Mouse (Mus musculus): ENCODE data around the gene Igf1r.

The Igf1r gene

GRCm38 (mm10) chr7:67952777-67953700, at the start of gene Igf1r:
Gene Igf1r, plus strand, starts transcription at chr7:67952827.
- peak; percentile 77 for DNase-seq

DNA sequence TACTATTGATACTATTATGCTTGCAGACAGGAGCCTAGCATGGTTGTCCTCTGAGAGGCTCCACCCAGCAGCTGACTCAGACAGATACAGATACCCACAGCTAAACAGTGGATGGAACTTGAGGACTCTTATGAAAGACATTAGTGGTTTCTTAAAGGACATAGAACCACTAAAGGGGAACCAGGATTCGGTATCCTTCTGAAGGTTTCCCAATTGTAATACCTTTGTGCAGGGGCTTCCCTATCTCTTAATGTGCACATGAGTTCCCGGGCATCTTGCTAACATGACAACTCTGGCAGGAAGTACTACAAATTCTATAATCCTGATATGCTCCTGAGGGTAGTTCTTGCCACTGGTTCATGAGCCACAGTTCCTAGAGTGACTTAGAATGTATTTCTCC, 46.3 kb upstream of the Igf1r start:
- no peak for DNase-seq

- peak; percentile 16 for DNase-seq
Measured at GRCm38 (mm10) chr7:67907786-67908400, 44.7 kb upstream of the Igf1r start.

GRCm38 (mm10) chr7:67910528-67910927, 42.1 kb upstream of the Igf1r start:
- peak; percentile 61 for DNase-seq

DNA sequence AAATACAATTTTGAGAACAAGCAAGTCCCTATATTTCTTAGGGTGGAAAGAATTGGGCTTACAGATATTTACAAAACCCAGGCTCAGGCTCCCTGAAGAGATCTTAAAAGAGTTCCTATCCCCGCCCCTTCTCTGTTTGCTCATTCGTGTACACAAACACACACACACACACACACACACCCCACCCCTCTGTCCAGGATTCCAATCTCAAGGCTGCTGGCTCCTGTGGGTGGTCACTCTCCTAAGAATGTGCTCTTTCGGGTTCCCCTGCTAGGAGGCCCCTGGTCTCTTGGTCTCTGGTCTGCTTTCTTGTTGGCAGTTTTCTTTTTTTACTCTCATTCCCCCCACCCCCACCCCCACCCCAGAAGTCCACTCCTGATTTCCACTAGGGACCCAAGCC, 41.7 kb upstream of the Igf1r start:
- peak; percentile 57 for DNase-seq

DNA sequence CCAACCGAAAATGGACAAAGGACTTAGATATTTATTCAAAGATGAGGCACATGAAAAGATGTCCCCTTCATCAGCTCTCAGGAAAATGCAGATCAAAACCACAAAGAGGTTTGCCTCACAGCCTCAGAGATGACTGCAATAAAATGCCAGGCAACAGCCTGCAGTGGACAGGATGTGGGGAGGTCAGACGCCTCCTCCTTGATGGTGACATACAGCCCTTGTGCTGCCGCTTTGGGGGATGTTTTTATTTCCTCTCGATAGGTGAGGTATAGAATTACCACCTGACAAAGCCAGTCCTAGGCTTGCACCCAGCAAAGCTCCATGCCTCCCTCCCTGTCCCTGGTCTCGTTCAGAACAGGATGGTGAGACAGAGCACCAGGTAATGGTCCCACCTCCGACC, 40.8 kb upstream of the Igf1r start:
- DNase-seq, result no peak

- no peak for DNase-seq
Measured at GRCm38 (mm10) chr7:67916960-67917359, 35.7 kb upstream of the Igf1r start.

- no peak for DNase-seq
Measured at GRCm38 (mm10) chr7:67917753-67918152, 34.9 kb upstream of the Igf1r start.

DNA sequence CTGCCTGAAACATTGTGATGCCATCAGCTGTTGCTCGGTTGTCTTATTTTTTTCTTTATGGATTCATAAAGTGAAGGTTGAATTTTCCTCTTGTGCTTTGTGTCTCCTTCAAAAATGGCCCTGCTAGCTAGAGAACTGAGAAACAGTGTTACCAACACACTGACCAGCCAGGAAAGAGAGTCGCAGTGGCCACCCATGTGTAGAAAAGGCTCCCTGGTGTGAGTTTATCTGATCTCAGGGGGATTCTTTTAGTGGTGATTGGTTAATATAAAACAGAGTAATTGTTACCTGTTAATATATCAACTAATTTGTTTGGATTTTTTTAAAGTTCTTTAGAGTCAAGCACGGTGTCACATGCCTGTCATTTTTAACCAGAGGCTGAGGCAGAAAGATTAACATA, 33.2 kb upstream of the Igf1r start:
- DNase-seq, result no peak

- no peak for DNase-seq
Measured at GRCm38 (mm10) chr7:67924215-67924614, 28.4 kb upstream of the Igf1r start.

- DNase-seq, result no peak
Measured at GRCm38 (mm10) chr7:67930132-67930531, 22.5 kb upstream of the Igf1r start.

DNA sequence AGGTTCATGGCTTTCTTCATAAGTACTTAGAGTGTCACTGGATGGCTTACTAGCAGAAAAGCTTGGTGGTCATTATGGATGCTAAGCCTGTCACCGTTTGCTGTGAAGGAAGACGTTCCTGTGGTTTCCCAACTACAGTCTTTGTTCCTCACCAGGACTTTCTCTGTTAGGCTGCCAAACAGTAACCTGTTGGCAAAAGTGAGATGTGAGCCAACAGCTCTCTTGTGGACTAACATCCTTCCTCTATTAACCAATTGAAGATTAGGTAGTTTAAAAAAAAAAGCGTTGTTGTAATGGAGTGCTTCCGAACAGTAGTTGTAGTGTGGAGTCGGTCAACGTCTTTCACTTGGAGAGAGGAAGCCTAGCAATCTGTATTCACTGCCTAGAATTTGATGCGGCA, 15.8 kb upstream of the Igf1r start:
- DNase-seq, result no peak

DNA sequence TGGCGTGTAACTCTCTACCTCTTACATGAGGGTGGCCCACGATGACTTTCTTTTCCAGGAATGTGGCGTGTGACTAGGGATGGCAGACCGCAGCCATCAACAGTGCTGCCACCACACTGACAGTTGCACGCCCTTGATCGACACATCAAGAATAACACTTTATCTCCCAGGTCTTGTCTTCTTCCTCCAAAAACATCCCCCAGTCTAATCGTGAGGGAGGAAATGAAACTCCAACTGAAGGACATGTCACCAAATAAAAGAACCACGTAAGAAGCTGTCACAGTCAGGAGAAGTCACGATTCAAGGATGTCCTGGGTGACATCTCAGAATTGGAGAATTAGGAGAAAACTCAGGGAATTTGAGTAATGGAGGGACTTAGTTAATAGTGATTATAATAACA, 8.8 kb upstream of the Igf1r start:
- DNase-seq, result no peak

GRCm38 (mm10) chr7:67946901-67947300, 5.7 kb upstream of the Igf1r start:
- DNase-seq, result no peak

DNA sequence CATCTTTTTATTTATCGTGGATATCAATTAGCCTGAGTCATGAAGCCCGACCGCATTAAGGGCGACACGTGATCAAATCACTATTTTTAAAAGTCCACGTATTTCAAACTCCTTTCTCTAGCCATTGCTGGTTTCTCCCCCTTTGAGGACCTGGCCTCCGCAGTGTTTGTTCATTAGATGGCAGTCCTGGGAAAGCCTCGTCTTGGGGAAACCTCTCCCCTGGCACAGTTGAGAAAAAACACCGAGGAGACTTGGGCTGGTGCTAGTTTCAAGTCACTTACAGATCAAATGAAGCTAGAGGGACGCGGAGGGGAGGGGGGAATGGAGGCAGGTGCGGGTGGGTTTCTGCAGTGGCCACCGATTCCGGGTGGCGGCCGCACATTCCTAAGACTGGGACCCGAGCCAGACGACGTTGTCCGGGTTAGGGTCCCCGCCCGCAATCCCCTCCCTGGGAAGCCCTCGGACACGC, 2.2 kb upstream of the Igf1r start:
- DNase-seq, result no peak

GRCm38 (mm10) chr7:67950815-67951531, 1.7 kb upstream of the Igf1r start:
- DNase-seq, result peak; percentile 89

- DNase-seq, result peak; percentile 96
Measured at GRCm38 (mm10) chr7:67951532-67952035, 1.0 kb upstream of the Igf1r start.

- peak; percentile 89 for DNase-seq
Measured at GRCm38 (mm10) chr7:67952036-67952681, 468 bp upstream of the Igf1r start.

DNA sequence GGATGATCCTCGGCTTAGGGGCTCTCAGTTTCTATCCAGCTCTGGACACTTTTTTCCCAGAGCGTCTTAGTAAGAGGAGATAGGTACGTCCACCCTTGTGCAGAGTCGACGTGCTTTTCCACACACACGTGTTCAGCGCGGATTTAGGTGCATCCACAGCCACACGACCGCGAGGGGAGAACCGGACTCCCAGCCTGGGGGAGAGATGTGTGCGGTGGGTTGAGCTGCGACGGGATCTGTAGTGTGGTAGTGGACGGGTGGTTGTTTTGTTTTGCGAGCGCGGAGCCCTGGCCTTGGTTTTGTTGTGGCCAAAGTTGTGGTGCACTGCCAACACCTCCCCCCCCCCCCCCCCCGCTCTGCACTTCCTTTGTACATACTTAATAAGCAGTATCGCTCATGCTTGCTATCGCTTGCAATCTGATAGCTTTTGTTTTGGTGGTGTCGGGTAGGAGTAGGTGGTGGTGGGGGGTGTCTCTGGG, 1.2 kb downstream of the Igf1r start:
- peak; percentile 36 for DNase-seq

- DNase-seq, result no peak
Measured at GRCm38 (mm10) chr7:67954591-67955185, 2.1 kb downstream of the Igf1r start.

DNA sequence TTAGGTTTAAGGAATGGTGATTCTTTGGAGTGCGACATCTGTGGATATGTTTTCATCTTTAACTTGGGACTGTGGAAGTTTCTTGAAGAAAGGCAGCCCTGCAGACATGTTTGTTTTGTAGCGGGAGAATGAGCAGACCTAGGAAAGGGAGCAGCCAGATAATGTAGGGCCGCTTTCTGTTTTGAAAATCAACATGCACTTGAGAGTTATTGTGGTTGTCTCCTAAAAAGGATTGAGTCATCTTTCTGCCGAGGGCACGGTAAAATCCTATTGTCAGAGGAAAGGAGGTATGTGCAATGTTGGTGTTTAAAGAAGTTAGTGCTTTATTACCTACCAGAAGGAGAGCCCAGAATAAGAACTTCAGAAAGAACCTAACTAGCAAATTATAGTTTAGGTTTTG, 2.6 kb downstream of the Igf1r start:
- DNase-seq, result no peak

- DNase-seq, result no peak
Measured at GRCm38 (mm10) chr7:67957376-67957775, 4.7 kb downstream of the Igf1r start.

Measured in lung, postnatal 10 days (tissue).